ENCODE assay signal across 11 mouse cellular contexts in genomic region chr12:91878056-91878911, GRCm38 (mm10). TPM values are rescaled to one million over a fixed set of nuclear protein-coding genes. Genes with fewer than 3 reads are reported as not detected.
DNase-seq lines count a peak whose midpoint lies in the region; ATAC-seq lines count a peak whose summit lies in the region.
"Had no signal": no experiment of that assay in that cellular context is flagged by ENCODE, and none has a peak within 500 bp of the region (broad histone marks: within the 10 kb centered on the region; RNA-seq: fewer than 3 reads in every experiment).

No protein-coding gene starts in this region.

- no peak for DNase-seq in forebrain, embryonic 14.5 days (ENCODE audit: low spot score)
- DNase-seq in right cerebral cortex, adult 2 months (ENCODE audit: low spot score in 2 of 2) = peak; percentile 16
- no peak for DNase-seq in right cerebral cortex, adult 18-20 months
- no peak for DNase-seq in midbrain, embryonic 10.5 days (ENCODE audit: low spot score)
- DNase-seq in telencephalon, adult 2 months (ENCODE audit: low read depth, low spot score) = peak; percentile 10
- no peak for DNase-seq in cerebellum, adult 9-11 months
- no peak for DNase-seq in urinary bladder, adult 18-20 months (ENCODE audit: low spot score in 2 of 2)
- DNase-seq: kidney, adult 11 months had no signal

- H3K4me2 ChIP-seq in forebrain, embryonic 14.5 days (ENCODE audit: low read length) = no peak overlapping the region
- H3K4me2 ChIP-seq in forebrain, embryonic 12.5 days = no peak overlapping the region
- H3K4me2 ChIP-seq: heart, embryonic 12.5 days had no signal

- H3K36me3 ChIP-seq in forebrain, embryonic 14.5 days (ENCODE audit: control insufficient read depth, insufficient read depth, low read length) = no peaks in the 10 kb centered on the region
- no peaks in the 10 kb centered on the region for H3K36me3 ChIP-seq in forebrain, embryonic 12.5 days (replicated peaks)
- H3K36me3 ChIP-seq in midbrain, embryonic 10.5 days = no peaks in the 10 kb centered on the region
- H3K36me3 ChIP-seq: heart, embryonic 12.5 days had no signal

- H3K27me3 ChIP-seq in forebrain, embryonic 14.5 days (replicated peaks; ENCODE audit: control insufficient read depth, insufficient read depth, low read length) = no peaks in the 10 kb centered on the region
- H3K27me3 ChIP-seq in forebrain, embryonic 12.5 days = no peaks in the 10 kb centered on the region
- no peaks in the 10 kb centered on the region for H3K27me3 ChIP-seq in midbrain, embryonic 10.5 days (ENCODE audit: low read depth, poor library complexity, severe bottlenecking)
- H3K27me3 ChIP-seq: heart, embryonic 12.5 days; Patski had no signal

- 74% methylated on average over 21 of the region's 21 CpGs for WGBS in forebrain, embryonic 14.5 days
- 69% methylated on average over 21 of the region's 21 CpGs for WGBS in forebrain, embryonic 12.5 days
- 71% methylated on average over 21 of the region's 21 CpGs for WGBS in midbrain, embryonic 10.5 days

- H3K9me3 ChIP-seq in forebrain, embryonic 14.5 days (replicated peaks; ENCODE audit: control insufficient read depth, low read length) = no peaks in the 10 kb centered on the region
- H3K9me3 ChIP-seq in forebrain, embryonic 12.5 days = no peaks in the 10 kb centered on the region
- H3K9me3 ChIP-seq in midbrain, embryonic 10.5 days (replicated peaks) = no peaks in the 10 kb centered on the region
- H3K9me3 ChIP-seq: heart, embryonic 12.5 days had no signal

- H3K9ac ChIP-seq in forebrain, embryonic 14.5 days (ENCODE audit: low read length) = no peak overlapping the region
- H3K9ac ChIP-seq in forebrain, embryonic 12.5 days = no peak overlapping the region
- H3K9ac ChIP-seq: heart, embryonic 12.5 days had no signal

- ATAC-seq in forebrain, embryonic 14.5 days = peak; percentile 47
- no peak for ATAC-seq in forebrain, embryonic 12.5 days (ENCODE audit: low FRiP score)
- ATAC-seq: Patski had no signal

- H3K4me1 ChIP-seq in forebrain, embryonic 14.5 days (ENCODE audit: control insufficient read depth, insufficient read depth, low read length) = no peaks in the 10 kb centered on the region
- peaks cover 14% of the 10 kb centered on the region for H3K4me1 ChIP-seq in forebrain, embryonic 12.5 days
- H3K4me1 ChIP-seq in midbrain, embryonic 10.5 days = peaks cover 14% of the 10 kb centered on the region

- no peak overlapping the region for H3K4me3 ChIP-seq in forebrain, embryonic 14.5 days (ENCODE audit: low read depth, low read length)
- H3K4me3 ChIP-seq in forebrain, embryonic 12.5 days (replicated peaks) = no peak overlapping the region
- no peak overlapping the region for H3K4me3 ChIP-seq in midbrain, embryonic 10.5 days
- H3K4me3 ChIP-seq: heart, embryonic 12.5 days had no signal

- no peak overlapping the region for H3K27ac ChIP-seq in forebrain, embryonic 14.5 days (ENCODE audit: low read depth, low read length)
- H3K27ac ChIP-seq in forebrain, embryonic 12.5 days = no peak overlapping the region
- 0 out of 2 replicates have a peak overlapping the region, but pooled peaks have one; percentile 47 for H3K27ac ChIP-seq in midbrain, embryonic 10.5 days (replicated peaks)

RNA-seq across cellular contexts. Expression of gene Sel1l, which starts 29.3 kb away (rescaled TPM):
- 58.1 and 84.8 TPM in 2 replicates for polyA plus RNA-seq in forebrain, embryonic 14.5 days (2014; fragmentation: Nextera tagmentation; extraction: Ambion mirVana)
- polyA plus RNA-seq in forebrain, embryonic 12.5 days (2016; fragmentation: Nextera tagmentation; extraction: Ambion mirVana) = 67.0 and 69.7 TPM in 2 replicates
- 63.2 and 64.6 TPM in 2 replicates for polyA plus RNA-seq in midbrain, embryonic 10.5 days (2016; fragmentation: Nextera tagmentation; extraction: Ambion mirVana)

Comparison
In these comparisons a context has a peak if more than half of its experiments do, and no peak if none do; other contexts are left out.
1. DNase-seq: peak in right cerebral cortex, adult 2 months (2 of 2) and telencephalon, adult 2 months (single experiment); none in forebrain, embryonic 14.5 days (single experiment), right cerebral cortex, adult 18-20 months (single experiment), midbrain, embryonic 10.5 days (single experiment), cerebellum, adult 9-11 months (single experiment) and urinary bladder, adult 18-20 months (0 of 2).